Mouse (Mus musculus): ENCODE data around the gene Usp38. TPM values are rescaled to one million over a fixed set of nuclear protein-coding genes. Genes with fewer than 3 reads are reported as not detected.

The Usp38 gene
- total RNA-seq, 1 experiment, result 30.1 TPM

GRCm38 (mm10) chr8:80961937-80962591 is 52.7 kb downstream of the Usp38 start:
- Histone ChIP-seq H3K9ac (ENCODE audit: insufficient read depth, low read depth, low read length, poor library complexity, severe bottlenecking) (no peak overlapping the region), H3K9me3 (ENCODE audit: control insufficient read depth, insufficient read depth, low read depth, low read length) (no peaks in the 10 kb centered on the region), H3K4me3 (ENCODE audit: insufficient read depth in 1 of 2, low read depth in 1 of 2, low read length in 2 of 2, poor library complexity in 1 of 2, severe bottlenecking in 1 of 2) (no peak overlapping the region), H3K36me3 (ENCODE audit: control insufficient read depth, insufficient read depth, low read length, poor library complexity, severe bottlenecking) (no peaks in the 10 kb centered on the region), H3K4me1 (ENCODE audit: control insufficient read depth in 2 of 2, insufficient read depth in 2 of 2, low read length in 2 of 2, poor library complexity in 1 of 2) (no peaks in the 10 kb centered on the region), H3K27ac (ENCODE audit: insufficient read depth, low read depth, low read length, poor library complexity, severe bottlenecking) (no peak overlapping the region)
- in situ Hi-C loops (cut with MboI; ENCODE audit: low sequenced_read_pairs in 2 of 2, unreplicated experiment in 2 of 2), result no loop called here
- TF ChIP-seq MAFK (IDR thresholded peaks at IDR 0.05; ENCODE audit: insufficient read depth, low read depth, low read length) (no peak), ZC3H11A (IDR thresholded peaks at IDR 0.05; ENCODE audit: borderline replicate concordance, low read depth, low read length) (no peak), ZNF384 (IDR thresholded peaks at IDR 0.05; ENCODE audit: low read depth, low read length) (no peak), HCFC1 (IDR thresholded peaks at IDR 0.05; ENCODE audit: borderline replicate concordance, insufficient read depth, low read length) (no peak), CHD2 (IDR thresholded peaks at IDR 0.05; ENCODE audit: low read depth, low read length) (no peak)
- DNase-seq (ENCODE audit: low read depth, low spot score), result no peak

DNA sequence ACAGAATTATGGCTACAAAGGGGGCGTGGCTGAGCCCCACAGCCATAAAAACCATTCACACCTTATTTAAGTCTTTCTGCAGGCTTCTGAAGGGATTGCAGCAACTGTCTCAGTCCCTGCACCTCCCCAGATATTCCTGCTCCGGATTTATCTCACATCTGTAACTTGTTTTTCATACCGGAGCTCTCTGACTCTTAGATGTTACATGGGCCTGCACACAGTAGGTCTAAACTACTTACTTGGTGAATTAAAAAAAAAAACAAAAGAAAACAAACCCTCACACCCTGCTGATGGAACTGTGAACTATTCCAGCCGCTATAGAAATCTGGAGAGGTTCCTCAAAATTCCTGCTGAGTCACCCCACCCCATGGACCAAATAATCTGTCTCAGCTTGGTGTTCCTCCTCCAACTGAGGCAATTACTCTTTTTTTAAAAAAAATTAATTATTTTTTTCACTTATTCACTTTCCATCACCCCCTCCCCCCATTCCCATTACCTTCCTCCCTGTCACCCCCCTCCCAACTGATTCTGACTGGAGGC is 53.6 kb downstream of the Usp38 start:
- H3K9ac ChIP-seq (ENCODE audit: insufficient read depth, low read depth, low read length, poor library complexity, severe bottlenecking), result no peak overlapping the region
- H3K9me3 ChIP-seq (ENCODE audit: control insufficient read depth, insufficient read depth, low read depth, low read length), result no peaks in the 10 kb centered on the region
- TF ChIP-seq HCFC1 (IDR thresholded peaks at IDR 0.05; ENCODE audit: borderline replicate concordance, insufficient read depth, low read length) (no peak), MAFK (IDR thresholded peaks at IDR 0.05; ENCODE audit: insufficient read depth, low read depth, low read length) (no peak), ZC3H11A (IDR thresholded peaks at IDR 0.05; ENCODE audit: borderline replicate concordance, low read depth, low read length) (no peak), CHD2 (IDR thresholded peaks at IDR 0.05; ENCODE audit: low read depth, low read length) (no peak), ZNF384 (IDR thresholded peaks at IDR 0.05; ENCODE audit: low read depth, low read length) (no peak)
- in situ Hi-C loops (cut with MboI; ENCODE audit: low sequenced_read_pairs in 2 of 2, unreplicated experiment in 2 of 2), result no loop called here
- H3K4me1 ChIP-seq (ENCODE audit: control insufficient read depth in 2 of 2, insufficient read depth in 2 of 2, low read length in 2 of 2, poor library complexity in 1 of 2), result no peaks in the 10 kb centered on the region
- DNase-seq (ENCODE audit: low read depth, low spot score), result no peak
- no peak overlapping the region for H3K4me3 ChIP-seq (ENCODE audit: insufficient read depth in 1 of 2, low read depth in 1 of 2, low read length in 2 of 2, poor library complexity in 1 of 2, severe bottlenecking in 1 of 2)
- H3K27ac ChIP-seq (ENCODE audit: insufficient read depth, low read depth, low read length, poor library complexity, severe bottlenecking), result no peak overlapping the region
- no peaks in the 10 kb centered on the region for H3K36me3 ChIP-seq (ENCODE audit: control insufficient read depth, insufficient read depth, low read length, poor library complexity, severe bottlenecking)

- TF ChIP-seq HCFC1 (IDR thresholded peaks at IDR 0.05; ENCODE audit: borderline replicate concordance, insufficient read depth, low read length), result no peak
- TF ChIP-seq ZNF384 (IDR thresholded peaks at IDR 0.05; ENCODE audit: low read depth, low read length), result no peak
- TF ChIP-seq MAFK (IDR thresholded peaks at IDR 0.05; ENCODE audit: insufficient read depth, low read depth, low read length), result no peak
- no peak for TF ChIP-seq CHD2 (IDR thresholded peaks at IDR 0.05; ENCODE audit: low read depth, low read length)
- TF ChIP-seq ZC3H11A (IDR thresholded peaks at IDR 0.05; ENCODE audit: borderline replicate concordance, low read depth, low read length), result no peak
- no peak for DNase-seq (ENCODE audit: low read depth, low spot score)
- in situ Hi-C loops (cut with MboI; ENCODE audit: low sequenced_read_pairs in 2 of 2, unreplicated experiment in 2 of 2), result no loop called here
- Histone ChIP-seq H3K4me3 (ENCODE audit: insufficient read depth in 1 of 2, low read depth in 1 of 2, low read length in 2 of 2, poor library complexity in 1 of 2, severe bottlenecking in 1 of 2) (no peak overlapping the region), H3K27ac (ENCODE audit: insufficient read depth, low read depth, low read length, poor library complexity, severe bottlenecking) (no peak overlapping the region), H3K36me3 (ENCODE audit: control insufficient read depth, insufficient read depth, low read length, poor library complexity, severe bottlenecking) (no peaks in the 10 kb centered on the region), H3K4me1 (ENCODE audit: control insufficient read depth in 2 of 2, insufficient read depth in 2 of 2, low read length in 2 of 2, poor library complexity in 1 of 2) (no peaks in the 10 kb centered on the region), H3K9ac (ENCODE audit: insufficient read depth, low read depth, low read length, poor library complexity, severe bottlenecking) (no peak overlapping the region), H3K9me3 (ENCODE audit: control insufficient read depth, insufficient read depth, low read depth, low read length) (no peaks in the 10 kb centered on the region)
These were observed 55.0 kb downstream of the Usp38 start for GRCm38 (mm10) chr8:80959588-80960268.

- Histone ChIP-seq H3K9ac (ENCODE audit: insufficient read depth, low read depth, low read length, poor library complexity, severe bottlenecking) (no peak overlapping the region), H3K4me3 (ENCODE audit: insufficient read depth in 1 of 2, low read depth in 1 of 2, low read length in 2 of 2, poor library complexity in 1 of 2, severe bottlenecking in 1 of 2) (no peak overlapping the region), H3K9me3 (ENCODE audit: control insufficient read depth, insufficient read depth, low read depth, low read length) (no peaks in the 10 kb centered on the region), H3K4me1 (ENCODE audit: control insufficient read depth in 2 of 2, insufficient read depth in 2 of 2, low read length in 2 of 2, poor library complexity in 1 of 2) (no peaks in the 10 kb centered on the region), H3K36me3 (ENCODE audit: control insufficient read depth, insufficient read depth, low read length, poor library complexity, severe bottlenecking) (no peaks in the 10 kb centered on the region), H3K27ac (ENCODE audit: insufficient read depth, low read depth, low read length, poor library complexity, severe bottlenecking) (no peak overlapping the region)
- no peak for DNase-seq (ENCODE audit: low read depth, low spot score)
- TF ChIP-seq ZNF384 (IDR thresholded peaks at IDR 0.05; ENCODE audit: low read depth, low read length), result no peak
- no peak for TF ChIP-seq ZC3H11A (IDR thresholded peaks at IDR 0.05; ENCODE audit: borderline replicate concordance, low read depth, low read length)
- TF ChIP-seq MAFK (IDR thresholded peaks at IDR 0.05; ENCODE audit: insufficient read depth, low read depth, low read length), result no peak
- TF ChIP-seq HCFC1 (IDR thresholded peaks at IDR 0.05; ENCODE audit: borderline replicate concordance, insufficient read depth, low read length), result no peak
- no peak for TF ChIP-seq CHD2 (IDR thresholded peaks at IDR 0.05; ENCODE audit: low read depth, low read length)
- in situ Hi-C loops (cut with MboI; ENCODE audit: low sequenced_read_pairs in 2 of 2, unreplicated experiment in 2 of 2), result no loop called here
These were observed 57.0 kb downstream of the Usp38 start for GRCm38 (mm10) chr8:80957776-80958175.

All from ES-E14 (cell line).